Mouse (Mus musculus): ENCODE results near the gene Krt73. TPM values are rescaled to one million over a fixed set of nuclear protein-coding genes. Genes with fewer than 3 reads are reported as not detected.

The Krt73 gene
- total and polyA plus RNA-seq, 2 experiments from 2014 or later = not detected

GRCm38 (mm10) chr15:101786360-101786759 is 15.8 kb downstream of the Krt73 start, which contains the start of gene Krt72:
Krt72 (minus strand) TSS chr15:101786460.
- no peak within 1 kb of the TSS for H3K9ac ChIP-seq (replicated peaks; ENCODE audit: low read depth, low read length)
- no peak for ATAC-seq (ENCODE audit: insufficient read depth, low read depth)
- whole genome bisulfite sequencing = 84% methylated on average over 18 of the region's 18 CpGs
- H3K4me1 ChIP-seq (ENCODE audit: control insufficient read depth, insufficient read depth) = no peaks in the 10 kb centered on the region
- H3K36me3 ChIP-seq (replicated peaks; ENCODE audit: control insufficient read depth, insufficient read depth, low read length) = no peaks in the 10 kb centered on the region
- no peaks in the 10 kb centered on the region for H3K9me3 ChIP-seq (replicated peaks; ENCODE audit: control insufficient read depth, low read length)
- no peak within 1 kb of the TSS for H3K27ac ChIP-seq (ENCODE audit: low read depth)
- H3K27me3 ChIP-seq (ENCODE audit: control insufficient read depth, insufficient read depth, low read length) = no peaks in the 10 kb centered on the region
- no peak within 1 kb of the TSS for H3K4me2 ChIP-seq (ENCODE audit: low read depth, low read length)
- no peak for DNase-seq (ENCODE audit: low spot score)
- TF ChIP-seq EP300 (IDR thresholded peaks at IDR 0.05; ENCODE audit: low read depth) (no peak), CTCF (IDR thresholded peaks at IDR 0.05; ENCODE audit: low read depth) (no peak)
- no peak within 1 kb of the TSS for H3K4me3 ChIP-seq (ENCODE audit: low read depth, low read length)

- Histone ChIP-seq H3K27me3 (ENCODE audit: control insufficient read depth, insufficient read depth, low read length) (peaks cover 19% of the 10 kb centered on the region; the same call in 1 of the 2 replicates), H3K36me3 (replicated peaks; ENCODE audit: control insufficient read depth, insufficient read depth, low read length) (no peaks in the 10 kb centered on the region), H3K9me3 (replicated peaks; ENCODE audit: control insufficient read depth, low read length) (no peaks in the 10 kb centered on the region), H3K27ac (ENCODE audit: low read depth) (no peak overlapping the region), H3K9ac (replicated peaks; ENCODE audit: low read depth, low read length) (no peak overlapping the region), H3K4me3 (ENCODE audit: low read depth, low read length) (no peak overlapping the region), H3K4me2 (ENCODE audit: low read depth, low read length) (no peak overlapping the region), H3K4me1 (ENCODE audit: control insufficient read depth, insufficient read depth) (no peaks in the 10 kb centered on the region)
- ATAC-seq (ENCODE audit: insufficient read depth, low read depth) (no peak), DNase-seq (ENCODE audit: low spot score) (no peak)
- TF ChIP-seq CTCF (IDR thresholded peaks at IDR 0.05; ENCODE audit: low read depth) = no peak
- no peak for TF ChIP-seq EP300 (IDR thresholded peaks at IDR 0.05; ENCODE audit: low read depth)
- 69% methylated on average over 10 of the region's 10 CpGs for WGBS
Observed at GRCm38 (mm10) chr15:101773420-101773819, 28.7 kb downstream of the Krt73 start.

GRCm38 (mm10) chr15:101772711-101773081 is 29.4 kb downstream of the Krt73 start:
- Histone ChIP-seq H3K9me3 (replicated peaks; ENCODE audit: control insufficient read depth, low read length) (no peaks in the 10 kb centered on the region), H3K4me2 (ENCODE audit: low read depth, low read length) (no peak overlapping the region), H3K4me1 (ENCODE audit: control insufficient read depth, insufficient read depth) (no peaks in the 10 kb centered on the region), H3K27me3 (ENCODE audit: control insufficient read depth, insufficient read depth, low read length) (peaks cover 19% of the 10 kb centered on the region; the same call in 1 of the 2 replicates), H3K4me3 (ENCODE audit: low read depth, low read length) (no peak overlapping the region), H3K9ac (replicated peaks; ENCODE audit: low read depth, low read length) (no peak overlapping the region), H3K27ac (ENCODE audit: low read depth) (no peak overlapping the region), H3K36me3 (replicated peaks; ENCODE audit: control insufficient read depth, insufficient read depth, low read length) (no peaks in the 10 kb centered on the region)
- ATAC-seq (ENCODE audit: insufficient read depth, low read depth) (peak; percentile 41; the same call in 1 of the 2 replicates), DNase-seq (ENCODE audit: low spot score) (peak; percentile 49)
- TF ChIP-seq EP300 (IDR thresholded peaks at IDR 0.05; ENCODE audit: low read depth) (no peak), CTCF (IDR thresholded peaks at IDR 0.05; ENCODE audit: low read depth) (peak; percentile 80)
- 5% methylated on average over 5 of the region's 5 CpGs for WGBS

GRCm38 (mm10) chr15:101772080-101772710 is 30.0 kb downstream of the Krt73 start:
- no peak for ATAC-seq (ENCODE audit: insufficient read depth, low read depth)
- Histone ChIP-seq H3K4me2 (ENCODE audit: low read depth, low read length) (no peak overlapping the region), H3K9me3 (replicated peaks; ENCODE audit: control insufficient read depth, low read length) (no peaks in the 10 kb centered on the region), H3K9ac (replicated peaks; ENCODE audit: low read depth, low read length) (no peak overlapping the region), H3K4me1 (ENCODE audit: control insufficient read depth, insufficient read depth) (no peaks in the 10 kb centered on the region), H3K27me3 (ENCODE audit: control insufficient read depth, insufficient read depth, low read length) (peaks cover 19% of the 10 kb centered on the region; the same call in 1 of the 2 replicates), H3K36me3 (replicated peaks; ENCODE audit: control insufficient read depth, insufficient read depth, low read length) (no peaks in the 10 kb centered on the region), H3K27ac (ENCODE audit: low read depth) (no peak overlapping the region), H3K4me3 (ENCODE audit: low read depth, low read length) (no peak overlapping the region)
- no peak for DNase-seq (ENCODE audit: low spot score)
- TF ChIP-seq CTCF (IDR thresholded peaks at IDR 0.05; ENCODE audit: low read depth) (peak; percentile 44), EP300 (IDR thresholded peaks at IDR 0.05; ENCODE audit: low read depth) (no peak)
- WGBS = 55% methylated on average over 5 of the region's 5 CpGs

- ATAC-seq (ENCODE audit: insufficient read depth, low read depth) (no peak), DNase-seq (ENCODE audit: low spot score) (no peak)
- peaks cover 19% of the 10 kb centered on the region; the same call in 1 of the 2 replicates for H3K27me3 ChIP-seq (ENCODE audit: control insufficient read depth, insufficient read depth, low read length)
- H3K27ac ChIP-seq (ENCODE audit: low read depth) = no peak overlapping the region
- no peaks in the 10 kb centered on the region for H3K36me3 ChIP-seq (replicated peaks; ENCODE audit: control insufficient read depth, insufficient read depth, low read length)
- H3K4me2 ChIP-seq (ENCODE audit: low read depth, low read length) = no peak overlapping the region
- H3K4me1 ChIP-seq (ENCODE audit: control insufficient read depth, insufficient read depth) = no peaks in the 10 kb centered on the region
- H3K9ac ChIP-seq (replicated peaks; ENCODE audit: low read depth, low read length) = no peak overlapping the region
- H3K4me3 ChIP-seq (ENCODE audit: low read depth, low read length) = no peak overlapping the region
- WGBS = 28% methylated on average over 8 of the region's 8 CpGs
- H3K9me3 ChIP-seq (replicated peaks; ENCODE audit: control insufficient read depth, low read length) = no peaks in the 10 kb centered on the region
- no peak for TF ChIP-seq EP300 (IDR thresholded peaks at IDR 0.05; ENCODE audit: low read depth)
- TF ChIP-seq CTCF (IDR thresholded peaks at IDR 0.05; ENCODE audit: low read depth) = no peak
Observed at GRCm38 (mm10) chr15:101770226-101770625, 31.9 kb downstream of the Krt73 start.

Other genes starting within 250 kb of the Krt73 start
- 0.08 TPM in 1 of 2 replicates, not detected in the other for gene Krt90, start 239.4 kb downstream of the Krt73 start, total RNA-seq (2014; rRNA removed; ENCODE audit: low replicate concordance)
- gene Krt90, start 239.4 kb downstream of the Krt73 start, polyA plus RNA-seq (2015; fragmentation: Nextera tagmentation; extraction: Ambion mirVana) = 0.04 and 0.14 TPM in 2 replicates
- not detected in 2 replicates for gene Krt75, start 228.4 kb downstream of the Krt73 start, total RNA-seq (2014; rRNA removed; ENCODE audit: low replicate concordance)
- not detected in 2 replicates for gene Krt75, start 228.4 kb downstream of the Krt73 start, polyA plus RNA-seq (2015; fragmentation: Nextera tagmentation; extraction: Ambion mirVana)
- gene Gm5414, start 174.2 kb downstream of the Krt73 start, total RNA-seq (2014; rRNA removed; ENCODE audit: low replicate concordance) = not detected in 2 replicates
- not detected in 2 replicates for gene Gm5414, start 174.2 kb downstream of the Krt73 start, polyA plus RNA-seq (2015; fragmentation: Nextera tagmentation; extraction: Ambion mirVana)
- not detected in 2 replicates for gene Gm5478, start 155.0 kb downstream of the Krt73 start, total RNA-seq (2014; rRNA removed; ENCODE audit: low replicate concordance)
- gene Gm5478, start 155.0 kb downstream of the Krt73 start, polyA plus RNA-seq (2015; fragmentation: Nextera tagmentation; extraction: Ambion mirVana) = not detected in 2 replicates
- gene Krt6b, start 122.1 kb downstream of the Krt73 start, total RNA-seq (2014; rRNA removed; ENCODE audit: low replicate concordance) = not detected in 2 replicates
- gene Krt6b, start 122.1 kb downstream of the Krt73 start, polyA plus RNA-seq (2015; fragmentation: Nextera tagmentation; extraction: Ambion mirVana) = 0.07 TPM in 1 of 2 replicates, not detected in the other
- 2.8 TPM in 1 of 2 replicates, not detected in the other for gene Krt6a, start 108.0 kb downstream of the Krt73 start, total RNA-seq (2014; rRNA removed; ENCODE audit: low replicate concordance)
- gene Krt6a, start 108.0 kb downstream of the Krt73 start, polyA plus RNA-seq (2015; fragmentation: Nextera tagmentation; extraction: Ambion mirVana) = not detected in 2 replicates
- gene Krt5, start 89.4 kb downstream of the Krt73 start, total RNA-seq (2014; rRNA removed; ENCODE audit: low replicate concordance) = 7.4 TPM in 1 of 2 replicates, not detected in the other
- 0.05 TPM in 1 of 2 replicates, not detected in the other for gene Krt5, start 89.4 kb downstream of the Krt73 start, polyA plus RNA-seq (2015; fragmentation: Nextera tagmentation; extraction: Ambion mirVana)
- not detected in 2 replicates for gene Krt71, start 59.2 kb downstream of the Krt73 start, total RNA-seq (2014; rRNA removed; ENCODE audit: low replicate concordance)
- gene Krt71, start 59.2 kb downstream of the Krt73 start, polyA plus RNA-seq (2015; fragmentation: Nextera tagmentation; extraction: Ambion mirVana) = not detected in 2 replicates
- not detected in 2 replicates for gene Krt72, start 15.9 kb downstream of the Krt73 start, total RNA-seq (2014; rRNA removed; ENCODE audit: low replicate concordance)
- gene Krt72, start 15.9 kb downstream of the Krt73 start, polyA plus RNA-seq (2015; fragmentation: Nextera tagmentation; extraction: Ambion mirVana) = not detected in 2 replicates
- not detected in 2 replicates for gene Krt2, start 15.8 kb upstream of the Krt73 start, total RNA-seq (2014; rRNA removed; ENCODE audit: low replicate concordance)
- not detected in 2 replicates for gene Krt2, start 15.8 kb upstream of the Krt73 start, polyA plus RNA-seq (2015; fragmentation: Nextera tagmentation; extraction: Ambion mirVana)
- not detected in 2 replicates for gene Krt1, start 48.4 kb upstream of the Krt73 start, total RNA-seq (2014; rRNA removed; ENCODE audit: low replicate concordance)
- 0.31 TPM in 1 of 2 replicates, not detected in the other for gene Krt1, start 48.4 kb upstream of the Krt73 start, polyA plus RNA-seq (2015; fragmentation: Nextera tagmentation; extraction: Ambion mirVana)
- gene Krt77, start 67.4 kb upstream of the Krt73 start, total RNA-seq (2014; rRNA removed; ENCODE audit: low replicate concordance) = not detected in 2 replicates
- not detected in 2 replicates for gene Krt77, start 67.4 kb upstream of the Krt73 start, polyA plus RNA-seq (2015; fragmentation: Nextera tagmentation; extraction: Ambion mirVana)
- gene Krt76, start 90.6 kb upstream of the Krt73 start, total RNA-seq (2014; rRNA removed; ENCODE audit: low replicate concordance) = not detected in 2 replicates
- gene Krt76, start 90.6 kb upstream of the Krt73 start, polyA plus RNA-seq (2015; fragmentation: Nextera tagmentation; extraction: Ambion mirVana) = not detected in 2 replicates
- gene Krt4, start 122.4 kb upstream of the Krt73 start, total RNA-seq (2014; rRNA removed; ENCODE audit: low replicate concordance) = 5.4 TPM in 1 of 2 replicates, not detected in the other
- 0.12 TPM in 1 of 2 replicates, not detected in the other for gene Krt4, start 122.4 kb upstream of the Krt73 start, polyA plus RNA-seq (2015; fragmentation: Nextera tagmentation; extraction: Ambion mirVana)
- not detected in 2 replicates for gene Krt79, start 138.0 kb upstream of the Krt73 start, total RNA-seq (2014; rRNA removed; ENCODE audit: low replicate concordance)
- 0.31 and 0.44 TPM in 2 replicates for gene Krt79, start 138.0 kb upstream of the Krt73 start, polyA plus RNA-seq (2015; fragmentation: Nextera tagmentation; extraction: Ambion mirVana)
- gene Krt78, start 151.9 kb upstream of the Krt73 start, total RNA-seq (2014; rRNA removed; ENCODE audit: low replicate concordance) = not detected in 2 replicates
- gene Krt78, start 151.9 kb upstream of the Krt73 start, polyA plus RNA-seq (2015; fragmentation: Nextera tagmentation; extraction: Ambion mirVana) = not detected in 2 replicates
- gene Krt8, start 202.1 kb upstream of the Krt73 start, total RNA-seq (2014; rRNA removed; ENCODE audit: low replicate concordance) = 19.0 and 110 TPM in 2 replicates
- 7.2 and 10.0 TPM in 2 replicates for gene Krt8, start 202.1 kb upstream of the Krt73 start, polyA plus RNA-seq (2015; fragmentation: Nextera tagmentation; extraction: Ambion mirVana)
- 12.9 and 75.9 TPM in 2 replicates for gene Krt18, start 225.8 kb upstream of the Krt73 start, total RNA-seq (2014; rRNA removed; ENCODE audit: low replicate concordance)
- gene Krt18, start 225.8 kb upstream of the Krt73 start, polyA plus RNA-seq (2015; fragmentation: Nextera tagmentation; extraction: Ambion mirVana) = 15.0 and 15.3 TPM in 2 replicates